Mouse (Mus musculus) cerebellum, adult 9-11 months (tissue): ENCODE measurements around the gene 4930516K23Rik.

ENCODE experiments used
- DNase-seq: peaks from one replicate; pipeline ENCODE4 v3.0.0; 2022

The 4930516K23Rik gene

DNA sequence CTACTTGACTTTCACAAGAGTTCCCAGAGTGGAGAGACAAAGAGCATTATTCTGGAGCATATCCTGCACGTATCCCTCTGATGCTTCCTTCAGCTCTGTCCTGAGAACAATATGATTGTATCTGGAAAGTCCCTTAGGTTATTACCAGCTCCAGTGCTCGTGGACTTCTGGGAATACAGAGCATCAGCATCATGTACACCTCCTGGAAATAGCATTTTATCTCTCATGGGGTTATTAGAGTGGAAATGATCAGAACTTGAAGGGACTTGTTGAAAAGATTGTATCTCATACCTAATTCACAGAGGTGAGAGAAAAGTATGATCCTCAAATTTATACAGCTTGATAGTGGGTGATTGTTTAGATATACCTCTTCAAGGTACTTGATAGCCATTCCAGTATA, at the start of gene 4930516K23Rik:
Gene 4930516K23Rik, minus strand, starts transcription at position 101 of the 400 bp plus-strand sequence.
- DNase-seq: no peak

GRCm38 (mm10) chr7:104104757-104104972, 43.4 kb upstream of the 4930516K23Rik start, which contains the start of gene Olfr646:
Gene Olfr646 (plus strand): TSS chr7:104104873.
- DNase-seq: no peak

DNA sequence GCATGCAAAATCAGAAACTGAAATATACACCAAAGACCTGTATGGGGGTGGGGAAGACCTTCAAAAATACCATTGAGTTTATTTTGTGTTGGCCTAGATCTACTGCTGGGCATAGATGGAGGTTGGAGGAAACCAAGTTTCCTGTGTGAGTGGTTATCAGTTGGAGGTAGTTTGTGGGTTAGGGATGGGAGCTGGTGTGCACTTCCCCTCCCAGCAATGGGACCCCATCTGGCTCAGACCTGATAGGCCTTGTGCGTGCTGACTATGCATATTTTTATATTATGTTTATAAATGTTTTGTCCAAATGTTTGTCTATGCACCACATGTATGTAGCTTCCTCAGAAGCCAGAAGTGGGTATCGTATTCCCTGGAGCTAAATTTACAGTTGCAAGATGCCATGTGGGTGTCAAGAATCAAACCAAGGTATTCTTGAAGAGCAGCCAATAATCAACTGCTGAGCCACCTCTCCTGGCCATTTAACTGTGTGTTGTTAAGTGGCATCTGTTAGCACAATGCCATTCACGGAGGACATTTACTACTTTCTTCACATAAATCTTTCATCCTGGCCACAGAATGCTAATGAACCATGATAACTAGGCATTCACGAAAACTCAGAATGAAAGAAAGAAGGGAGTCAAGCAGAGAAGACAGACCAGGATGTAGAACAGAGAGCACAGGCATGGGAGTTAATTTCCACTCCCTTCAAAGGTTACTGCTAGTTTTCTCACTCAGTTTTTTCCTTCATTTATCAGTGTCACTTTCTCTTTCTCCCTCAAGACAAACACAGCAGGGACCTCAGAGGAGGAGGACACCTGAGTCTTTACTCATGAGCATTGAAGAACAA, 42.9 kb upstream of the 4930516K23Rik start:
- no peak for DNase-seq

DNA sequence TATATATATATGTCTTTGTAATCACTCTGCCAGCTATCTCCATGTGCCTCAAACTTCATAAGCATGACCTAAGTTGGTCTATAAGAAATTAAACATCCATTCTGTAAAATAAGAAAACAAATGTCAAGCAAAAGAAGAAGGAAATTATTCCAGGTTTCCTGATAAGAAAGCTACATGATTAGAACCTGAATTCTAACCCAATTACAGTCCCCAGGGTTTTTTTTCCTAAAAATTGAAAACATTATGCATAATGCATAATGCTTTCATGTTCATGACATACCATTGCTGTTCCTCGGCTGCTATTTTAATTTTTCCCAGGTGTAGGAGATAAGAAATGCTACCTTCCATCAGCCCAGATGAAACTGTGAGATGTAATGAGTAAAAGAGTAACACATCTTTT, 24.1 kb upstream of the 4930516K23Rik start, which contains the start of gene Olfr645:
Gene Olfr645, minus strand, starts transcription at position 101 of the 400 bp plus-strand sequence.
- DNase-seq: no peak

DNA sequence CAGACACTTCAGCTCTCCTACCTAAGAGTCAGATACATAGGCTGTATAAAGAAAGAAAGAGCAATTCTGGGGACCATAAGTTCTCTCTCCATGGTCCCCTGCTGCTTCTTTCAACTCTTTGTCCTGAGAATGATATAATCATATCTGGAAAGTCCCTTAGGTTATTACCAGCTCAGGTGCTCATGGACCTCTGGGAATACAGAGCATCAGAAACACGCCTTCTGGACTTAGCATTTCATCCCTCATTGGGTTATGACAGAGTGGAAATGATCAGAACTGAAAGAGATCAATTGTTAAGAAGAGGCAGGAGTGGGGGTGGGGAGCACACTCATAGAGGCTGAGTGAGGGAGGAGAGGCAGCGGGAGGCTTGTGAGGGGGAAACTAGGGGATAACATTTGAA, 10.5 kb upstream of the 4930516K23Rik start, which contains the start of gene Olfr644:
Gene Olfr644, minus strand, starts transcription at position 101 of the 400 bp plus-strand sequence.
- no peak for DNase-seq

DNA sequence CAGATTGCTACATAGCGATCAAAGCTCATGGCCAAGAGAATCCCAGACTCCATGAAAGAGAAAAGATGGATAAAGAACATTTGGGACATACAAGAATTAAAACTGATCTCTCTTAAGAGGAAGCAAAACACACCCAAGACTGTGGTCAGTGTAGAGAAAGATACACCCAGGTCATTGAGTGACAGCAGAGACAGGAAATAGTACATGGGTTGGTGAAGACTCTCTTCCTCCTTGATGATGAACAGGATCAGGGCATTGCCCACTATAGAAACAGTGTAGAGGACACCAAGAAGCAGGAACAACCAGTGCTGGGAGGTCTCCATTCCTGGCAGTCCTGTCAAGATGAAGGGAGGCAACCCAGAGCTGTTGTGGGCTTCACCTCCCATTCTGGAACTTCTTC, 2.0 kb downstream of the 4930516K23Rik start:
- DNase-seq: no peak

- no peak for DNase-seq
Observed at GRCm38 (mm10) chr7:104052566-104052965, 8.7 kb downstream of the 4930516K23Rik start, which contains the start of gene Olfr642. Gene Olfr642 (minus strand): TSS chr7:104052666.

- DNase-seq: no peak
Observed at GRCm38 (mm10) chr7:104050745-104051144, 10.5 kb downstream of the 4930516K23Rik start.

- no peak for DNase-seq
Observed at GRCm38 (mm10) chr7:104035145-104035544, 26.1 kb downstream of the 4930516K23Rik start, which contains the start of gene Olfr641. Gene Olfr641 (plus strand): TSS chr7:104035445.

GRCm38 (mm10) chr7:104026978-104027377, 34.3 kb downstream of the 4930516K23Rik start:
- DNase-seq: no peak

DNA sequence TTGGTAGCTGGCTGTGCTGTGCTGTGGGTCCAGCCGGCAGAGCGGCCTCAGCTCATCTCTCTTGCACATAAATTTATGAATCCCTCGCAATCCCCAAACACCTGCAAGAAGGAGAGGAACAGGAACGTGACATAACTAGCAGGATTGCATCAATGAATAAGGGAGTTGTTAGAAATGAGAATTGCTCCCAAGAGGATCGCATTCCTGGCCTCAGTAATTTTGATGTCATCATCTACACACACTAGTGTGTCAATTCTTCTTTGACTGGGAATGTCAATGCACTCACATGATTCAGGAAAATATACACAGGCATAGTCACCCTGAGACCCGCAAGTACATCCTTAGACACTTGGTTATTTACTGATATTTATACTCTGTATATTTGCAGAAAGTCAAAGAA, 35.8 kb downstream of the 4930516K23Rik start, which contains the start of gene Olfr640:
Gene Olfr640, minus strand, starts transcription at position 101 of the 400 bp plus-strand sequence.
- DNase-seq: no peak

GRCm38 (mm10) chr7:104021651-104022050, 39.6 kb downstream of the 4930516K23Rik start:
- DNase-seq: no peak

GRCm38 (mm10) chr7:104018953-104019352, 42.3 kb downstream of the 4930516K23Rik start:
- no peak for DNase-seq

DNA sequence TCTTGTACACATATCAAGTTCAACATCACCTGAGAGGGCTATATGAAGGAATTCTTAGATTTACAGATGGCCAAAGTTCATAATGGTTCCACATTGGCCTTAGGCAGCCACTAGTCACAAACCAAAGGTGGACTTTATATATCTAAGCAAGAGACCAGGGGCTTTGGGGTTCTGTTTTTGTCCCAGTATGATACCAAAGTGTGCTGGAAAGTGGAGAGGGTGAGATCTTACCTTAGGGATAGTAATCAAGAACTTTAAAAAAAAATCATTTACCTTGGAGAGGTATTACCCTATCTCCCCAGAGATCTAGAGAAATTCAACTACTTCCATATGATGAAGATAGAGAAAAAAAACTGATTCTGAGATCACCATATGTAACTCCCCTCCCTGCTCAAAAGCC, 44.0 kb downstream of the 4930516K23Rik start, which contains the start of gene Olfr639:
Gene Olfr639, minus strand, starts transcription at position 101 of the 400 bp plus-strand sequence.
- DNase-seq: no peak
